Mouse (Mus musculus): ENCODE data around the gene Hpse.

DNA sequence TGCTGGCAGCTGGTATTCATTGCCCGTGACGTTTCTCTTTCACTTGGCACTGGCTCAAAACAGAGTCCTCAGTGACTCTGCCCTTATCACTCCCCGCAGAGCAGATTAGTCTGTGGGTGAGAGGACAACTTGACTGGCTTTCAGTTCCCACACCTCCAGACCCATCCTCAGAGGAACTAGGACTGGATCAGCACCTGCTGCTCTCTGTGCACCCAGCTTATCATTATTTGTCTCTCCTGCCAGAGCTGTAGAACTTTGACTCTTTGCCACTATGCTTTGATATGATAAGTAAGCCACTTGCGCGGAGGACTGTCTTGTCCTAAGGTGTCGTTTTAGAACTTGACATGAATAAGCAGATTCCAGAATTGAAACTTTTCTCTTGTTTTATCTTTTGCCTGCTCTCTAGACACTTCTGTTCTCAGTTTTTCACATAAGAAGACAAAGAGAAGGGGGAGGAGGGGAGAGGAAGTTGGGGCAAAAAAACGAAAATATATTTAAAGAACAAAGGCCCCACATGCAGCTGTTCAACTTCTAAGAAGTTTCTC is 75.5 kb downstream of the Hpse start:
- TF ChIP-seq CTCF (conservative IDR thresholded peaks at IDR 0.05; ENCODE audit: low read length) (no peak), POU5F1 (IDR thresholded peaks at IDR 0.05; ENCODE audit: borderline replicate concordance, low read length) (no peak)

Measured in E14TG2a.4 (cell line).